Mouse (Mus musculus) adrenal gland, adult 18-20 months (tissue): ENCODE data around the gene Rec114. TPM values are rescaled to one million over a fixed set of nuclear protein-coding genes. Genes with fewer than 3 reads are reported as not detected.

Experiments
- DNase-seq, 2 experiments: peaks; one replicate each; pipeline ENCODE4 v3.0.0; 2021 to 2022; ENCODE audit warnings: low spot score in 2 of 2
- total RNA-seq, 2 experiments: library from RNA; stranded (reverse); gene quantifications; 1 replicate in 1 of 2; 2 replicates in 1 of 2; pipeline ENCODE4 v1.2.3; 2021

The Rec114 gene
- total RNA-seq, 2 experiments from 2014 or later: 2.9 TPM; not detected in 1

DNA sequence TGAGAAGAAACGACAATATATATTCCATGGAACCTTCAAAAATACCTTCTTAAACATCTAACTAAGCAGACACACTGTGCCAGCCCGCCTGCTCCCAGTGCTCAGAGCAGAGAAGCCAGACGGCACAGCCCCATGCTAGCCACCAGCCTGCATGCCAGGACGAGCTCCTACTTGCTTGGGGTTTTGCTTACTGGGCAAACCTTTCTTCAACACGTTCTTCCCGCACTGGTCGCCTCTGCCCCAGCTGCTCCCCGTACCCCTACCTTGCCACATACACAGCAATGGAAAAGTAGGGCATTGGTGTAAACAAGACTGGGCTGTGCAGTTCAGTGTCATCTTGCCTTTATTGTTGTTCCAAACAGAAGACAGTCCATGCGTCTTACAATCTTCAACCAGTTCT lies 78.3 kb downstream of the Rec114 start:
- DNase-seq: no peak

DNA sequence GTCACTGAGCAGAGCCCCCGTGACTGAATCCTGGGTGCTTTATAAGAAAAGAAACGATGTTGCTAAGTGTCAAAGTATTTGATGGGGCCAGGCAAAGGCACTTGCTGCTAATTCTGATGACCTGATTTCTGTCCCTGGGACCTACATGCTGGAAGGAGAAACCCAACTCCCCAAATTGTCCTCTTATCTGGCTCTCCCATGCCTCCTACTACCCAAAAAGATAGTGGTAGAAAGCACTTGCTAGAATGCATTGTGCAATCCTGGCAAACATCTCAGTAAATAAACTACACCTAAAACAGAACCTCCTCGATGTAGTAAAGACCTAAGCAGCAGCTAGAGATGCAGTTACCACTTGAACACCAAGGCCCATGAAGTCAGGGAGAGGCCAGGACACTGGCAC lies 81.0 kb downstream of the Rec114 start:
- DNase-seq: no peak

DNA sequence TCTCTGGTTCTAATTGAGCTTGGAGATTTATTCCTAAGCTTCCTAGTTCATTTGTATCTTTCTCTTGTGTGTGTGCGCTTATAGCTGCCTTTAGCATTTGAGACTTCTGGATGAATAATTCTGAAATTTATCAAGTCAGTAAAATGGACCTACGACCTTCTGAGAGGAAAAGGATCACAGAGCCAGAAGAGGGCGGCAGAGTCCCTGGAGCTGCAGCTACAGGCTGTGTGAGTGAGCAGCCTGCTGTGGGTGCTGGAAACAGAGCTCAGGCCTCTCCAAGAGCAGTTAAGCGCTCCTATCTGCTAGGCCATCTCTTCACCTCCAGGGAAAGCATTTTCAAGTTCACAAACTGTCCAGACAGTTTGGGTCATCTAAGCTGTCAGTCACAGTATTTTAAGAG lies 81.8 kb downstream of the Rec114 start:
- DNase-seq: no peak

- DNase-seq: no peak
These were observed 83.1 kb downstream of the Rec114 start for GRCm38 (mm10) chr9:58660673-58661072.

DNA sequence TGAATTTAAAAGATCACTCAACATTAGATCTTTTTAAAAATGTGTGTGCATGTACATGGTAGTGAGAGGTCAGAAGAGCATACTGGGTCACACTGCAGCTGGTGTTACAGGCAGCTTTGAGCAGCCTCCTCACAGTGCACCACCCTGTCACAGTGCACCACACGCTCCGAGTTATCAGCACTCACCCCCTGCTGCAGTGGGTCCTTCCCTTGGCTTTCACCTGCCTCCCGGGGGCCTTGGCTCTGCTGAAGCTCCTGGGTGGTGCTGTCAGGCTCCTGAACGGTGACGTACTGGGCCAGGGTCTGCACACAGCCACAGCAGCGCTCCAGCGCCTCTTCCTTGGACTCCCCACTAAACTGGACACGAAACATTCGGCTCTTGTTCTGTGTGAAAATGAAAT lies 83.8 kb downstream of the Rec114 start:
- DNase-seq: no peak

GRCm38 (mm10) chr9:58659331-58659730 lies 84.4 kb downstream of the Rec114 start:
- DNase-seq: no peak

DNA sequence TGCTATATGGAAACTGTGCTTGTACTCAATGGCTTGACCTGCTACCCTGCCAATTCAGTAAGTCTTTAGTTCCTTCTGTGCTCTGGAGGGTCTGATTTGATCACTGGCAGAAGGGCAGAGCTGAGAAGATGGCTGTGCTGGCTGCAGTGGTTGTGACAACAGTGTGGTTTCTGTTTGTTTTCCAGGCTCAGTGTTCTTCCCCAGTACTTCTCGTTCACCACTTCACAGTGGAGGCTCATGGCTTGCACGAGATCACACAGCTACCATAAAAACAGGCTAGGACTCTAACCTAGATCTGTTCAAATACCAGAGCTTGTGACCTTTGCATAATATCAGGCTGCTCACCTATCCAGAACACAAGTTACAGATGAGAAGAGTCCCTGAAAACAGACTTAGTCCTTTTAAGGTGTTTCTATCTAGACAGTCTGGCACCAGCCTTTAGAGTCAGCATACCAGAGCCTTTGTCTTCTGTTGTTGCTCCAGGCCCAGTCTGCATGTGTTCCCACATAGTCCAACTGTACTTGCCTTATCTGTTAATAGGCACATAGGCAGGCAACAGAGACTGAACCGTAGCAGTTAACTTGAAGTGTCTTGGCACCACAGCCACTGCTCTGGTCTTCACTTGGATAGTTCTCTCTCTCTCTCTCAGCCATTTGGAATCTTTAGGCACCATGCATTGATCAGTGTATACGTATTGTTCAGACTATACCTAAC lies 85.0 kb downstream of the Rec114 start:
- DNase-seq: no peak

- DNase-seq: no peak
These were observed 85.8 kb downstream of the Rec114 start for GRCm38 (mm10) chr9:58657735-58658512.

- no peak for DNase-seq
These were observed 86.9 kb downstream of the Rec114 start for GRCm38 (mm10) chr9:58656824-58657223.

- DNase-seq: no peak
These were observed 87.4 kb downstream of the Rec114 start for GRCm38 (mm10) chr9:58656396-58656795.

DNA sequence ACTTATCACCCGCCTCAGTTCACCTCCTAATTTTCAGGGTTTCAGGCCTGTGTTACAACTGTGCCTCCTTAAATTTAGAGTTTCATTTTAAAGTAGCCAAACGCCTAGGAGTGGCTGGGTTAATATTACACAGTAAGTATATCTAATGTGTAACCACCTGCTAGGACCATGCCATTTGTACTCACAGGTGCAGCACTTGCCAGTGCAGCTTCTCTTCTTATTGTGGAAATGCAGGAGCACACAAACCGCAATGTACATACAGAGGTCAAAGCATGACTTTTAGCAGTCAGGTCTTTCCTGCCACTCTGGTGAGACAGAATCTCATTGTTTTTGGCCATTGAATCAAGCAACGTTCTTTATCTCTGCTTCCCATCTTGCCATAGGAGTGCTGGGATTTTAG lies 89.3 kb downstream of the Rec114 start:
- DNase-seq: no peak

- DNase-seq: peak in 1 of 2 experiments; percentile 18
These were observed 91.8 kb downstream of the Rec114 start for GRCm38 (mm10) chr9:58651993-58652392.

- no peak for DNase-seq
These were observed 94.5 kb downstream of the Rec114 start for GRCm38 (mm10) chr9:58649265-58649626.

DNA sequence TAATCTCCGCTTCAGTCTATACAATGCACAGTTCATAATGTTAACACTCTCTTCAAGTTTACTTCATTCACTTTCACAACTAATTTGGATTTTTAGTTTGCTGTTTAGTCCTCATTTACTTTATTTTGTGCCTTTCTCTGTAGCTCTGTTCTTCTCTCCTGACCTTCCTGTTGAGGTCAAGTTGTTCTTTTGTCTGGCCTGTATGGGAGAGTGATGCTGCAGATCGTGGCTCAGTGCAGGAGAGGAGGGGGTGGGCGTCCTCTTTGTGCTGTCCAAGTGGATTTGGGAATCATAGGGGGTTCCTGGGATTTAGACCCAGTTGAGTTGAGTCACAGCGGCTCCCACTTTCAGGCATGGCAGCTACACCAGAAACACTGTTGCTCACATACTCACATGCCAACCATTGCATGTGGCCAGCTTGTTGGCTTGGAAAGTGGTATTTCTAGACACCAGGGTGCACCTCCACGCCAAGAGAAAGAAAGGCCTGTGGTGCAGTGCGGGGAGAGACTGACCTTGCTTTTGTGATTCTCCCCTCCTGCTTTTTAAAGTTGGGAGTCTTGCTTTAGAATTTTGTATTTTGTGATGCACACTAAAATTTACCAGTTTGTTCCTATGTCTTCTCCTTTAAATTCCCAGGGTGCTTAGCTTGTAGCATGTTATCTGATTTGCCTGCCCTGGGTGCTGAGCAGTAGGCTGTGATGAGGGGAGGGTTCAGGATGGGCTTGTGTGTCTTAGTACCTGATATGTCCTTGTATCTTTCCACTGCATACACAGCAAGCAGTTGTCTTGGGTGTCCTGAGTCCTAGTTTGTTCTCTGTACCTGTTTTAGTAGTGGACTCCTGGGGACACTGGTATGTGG lies 95.1 kb downstream of the Rec114 start:
- no peak for DNase-seq

GRCm38 (mm10) chr9:58630441-58630840 lies 113.3 kb downstream of the Rec114 start:
- DNase-seq: no peak

DNA sequence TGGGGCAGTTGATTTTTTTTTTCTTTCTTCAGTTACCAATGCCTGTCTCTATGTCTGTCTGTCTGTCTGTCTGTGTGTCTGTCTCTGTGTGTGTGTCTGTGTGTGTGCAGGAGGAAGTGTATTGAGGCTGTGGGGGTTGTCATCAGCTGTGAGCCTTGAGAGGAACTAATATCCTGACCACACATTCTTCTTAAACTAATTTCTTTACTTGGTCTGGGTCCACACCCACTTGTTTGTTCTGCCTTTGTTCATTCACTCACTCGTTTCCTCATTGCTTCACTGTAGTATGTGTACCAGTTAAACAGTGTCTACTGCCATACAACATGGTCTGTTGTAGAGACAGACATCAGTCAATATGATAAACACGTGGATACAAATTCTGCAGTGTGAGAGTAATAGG lies 116.6 kb downstream of the Rec114 start:
- no peak for DNase-seq

DNA sequence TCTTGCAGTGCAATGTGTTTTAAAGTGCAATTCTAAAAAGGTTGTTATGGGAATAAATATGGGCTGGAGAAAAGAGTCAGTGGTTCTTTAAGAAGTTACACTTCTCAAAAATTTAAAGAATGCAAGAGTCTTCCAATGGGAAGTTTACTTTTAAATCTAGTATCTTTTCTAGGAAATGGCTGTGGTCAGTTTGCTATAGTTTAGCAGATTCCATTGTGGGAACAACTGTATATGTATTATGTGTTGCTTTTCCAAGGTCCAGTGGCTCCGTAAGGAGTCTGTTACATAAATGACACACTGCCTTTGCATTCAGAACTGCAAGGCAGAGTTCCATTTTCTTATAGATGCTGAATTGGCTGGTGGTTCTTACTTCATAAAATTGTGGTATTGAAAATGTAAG lies 120.8 kb downstream of the Rec114 start:
- DNase-seq: no peak

DNA sequence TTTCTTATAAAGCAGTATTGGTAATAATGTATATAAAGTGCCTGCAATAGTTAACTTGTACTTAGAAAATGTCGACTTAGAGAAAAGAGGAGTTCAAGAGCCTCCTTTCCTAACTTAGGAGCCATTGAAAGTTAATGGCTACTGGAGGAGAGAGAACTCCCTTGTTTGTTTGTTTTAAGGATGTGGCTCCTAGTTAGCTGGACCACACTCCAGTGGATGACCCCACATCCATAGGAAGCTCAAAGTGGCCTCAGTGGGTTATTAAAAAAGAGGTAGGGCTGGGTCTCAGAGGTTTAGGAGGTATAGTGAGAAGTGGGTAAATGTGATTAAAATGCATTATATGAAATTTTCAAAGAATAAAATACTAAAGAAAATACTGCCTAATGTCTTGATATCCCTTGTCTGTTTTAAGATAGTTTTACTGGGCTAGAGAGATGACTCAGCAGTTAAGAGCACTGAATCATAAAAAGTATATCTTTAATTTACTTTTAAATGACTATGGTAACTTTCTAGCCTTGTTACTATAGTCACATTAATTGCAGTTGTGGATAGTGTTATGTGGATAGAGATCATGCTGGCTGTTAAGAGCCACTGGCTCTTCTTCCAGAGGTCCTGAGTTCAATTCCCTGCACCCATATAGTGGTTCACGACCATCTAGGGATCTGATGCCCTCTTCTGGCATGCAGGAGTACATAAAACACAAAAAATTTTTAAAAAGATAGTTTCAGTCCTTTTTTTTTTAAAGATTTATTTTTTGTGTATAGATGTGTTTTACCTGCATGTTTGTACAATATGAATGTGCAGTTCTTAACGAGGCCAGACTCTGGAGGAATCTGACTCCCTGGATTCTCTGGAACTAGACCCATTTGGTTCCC lies 128.5 kb downstream of the Rec114 start:
- no peak for DNase-seq

GRCm38 (mm10) chr9:58613790-58614189 lies 130.0 kb downstream of the Rec114 start:
- no peak for DNase-seq
